Mouse (Mus musculus): ENCODE measurements around the gene Mmp15.
A peak's percentile ranks its signal among the peaks of the same experiment; 100 is the strongest.

Mmp15 gene

DNA sequence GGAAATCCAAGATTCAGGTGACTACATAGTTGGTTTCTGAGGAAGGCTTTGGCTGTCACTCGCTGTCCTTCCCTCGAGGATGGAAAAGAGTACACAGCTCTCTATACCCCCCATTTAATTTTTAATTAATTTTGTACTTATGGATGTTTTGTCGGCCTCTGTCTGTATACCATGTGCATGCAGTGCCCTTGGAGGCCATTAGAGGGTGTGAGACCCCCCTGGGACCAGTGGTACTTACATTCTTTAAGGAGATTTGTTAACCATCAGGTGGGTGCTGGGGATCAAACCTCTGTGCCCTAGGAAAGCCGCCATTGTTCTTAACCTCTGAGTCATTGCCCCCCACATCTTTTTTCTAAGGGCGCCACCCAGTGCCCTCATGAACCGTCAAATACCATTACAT lies 7.4 kb upstream of the Mmp15 start:
- no peak for DNase-seq

DNA sequence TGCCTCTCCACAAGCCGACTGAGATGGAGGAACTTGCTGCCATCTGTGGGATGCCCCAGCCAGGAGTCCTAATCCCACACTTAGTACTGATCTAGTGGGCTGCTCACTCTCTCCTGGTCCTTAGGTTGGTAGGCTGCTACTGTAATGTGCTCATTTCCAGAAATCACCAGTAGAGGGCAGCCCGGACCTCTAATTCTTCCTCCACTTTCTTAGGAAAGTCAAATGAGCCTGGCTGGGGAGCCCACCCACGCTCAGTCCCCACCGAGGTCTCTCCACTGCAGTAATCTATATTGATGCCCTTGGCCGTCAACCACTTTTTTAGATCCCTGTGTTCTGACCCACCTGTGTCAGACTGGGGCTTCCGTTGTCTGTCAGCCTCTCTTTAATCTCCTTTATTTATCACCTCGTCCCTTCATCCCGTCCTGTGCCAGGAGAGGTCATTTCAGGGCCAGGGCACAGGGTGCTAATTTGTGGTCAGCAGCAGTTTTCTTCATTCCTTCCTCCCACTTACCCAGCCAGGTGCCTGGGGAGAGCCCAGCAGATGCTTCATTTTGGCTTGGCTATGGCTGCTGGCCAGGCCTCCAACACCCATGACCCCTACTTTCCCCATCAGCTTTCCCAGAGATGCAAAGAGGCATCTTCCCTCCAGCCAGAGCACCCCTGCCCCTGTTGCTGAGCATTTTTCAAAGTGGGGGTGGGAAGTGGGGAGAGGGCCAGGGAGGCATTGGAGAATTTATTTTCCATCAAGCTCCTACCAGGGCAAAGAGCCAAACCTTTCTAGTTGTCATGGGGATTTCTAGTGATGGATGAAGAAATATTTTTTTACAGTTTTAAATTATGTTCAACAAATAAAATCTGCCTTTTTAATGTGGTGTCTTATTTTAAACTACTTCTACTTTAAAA lies 5.2 kb upstream of the Mmp15 start:
- peak; percentile 66 for DNase-seq

DNA sequence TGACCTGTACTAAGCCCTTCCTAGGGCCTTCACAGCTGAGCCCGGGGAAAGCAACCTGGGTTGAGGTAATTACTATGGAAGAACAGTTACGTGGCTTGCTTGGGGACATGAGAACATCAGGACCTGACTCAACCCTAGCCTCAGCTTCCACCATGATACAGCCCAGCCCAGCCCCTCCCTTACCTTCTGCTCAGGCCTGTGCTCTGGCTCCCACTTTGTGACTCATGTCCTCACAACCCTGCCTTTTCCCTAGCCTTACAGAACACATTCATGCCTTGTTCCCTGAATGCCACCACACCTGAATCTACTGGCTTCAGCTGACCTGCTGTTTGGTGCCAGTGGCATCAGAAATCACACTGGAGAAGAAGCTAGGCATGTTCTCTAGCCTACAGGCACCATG lies 3.7 kb upstream of the Mmp15 start:
- DNase-seq = no peak

DNA sequence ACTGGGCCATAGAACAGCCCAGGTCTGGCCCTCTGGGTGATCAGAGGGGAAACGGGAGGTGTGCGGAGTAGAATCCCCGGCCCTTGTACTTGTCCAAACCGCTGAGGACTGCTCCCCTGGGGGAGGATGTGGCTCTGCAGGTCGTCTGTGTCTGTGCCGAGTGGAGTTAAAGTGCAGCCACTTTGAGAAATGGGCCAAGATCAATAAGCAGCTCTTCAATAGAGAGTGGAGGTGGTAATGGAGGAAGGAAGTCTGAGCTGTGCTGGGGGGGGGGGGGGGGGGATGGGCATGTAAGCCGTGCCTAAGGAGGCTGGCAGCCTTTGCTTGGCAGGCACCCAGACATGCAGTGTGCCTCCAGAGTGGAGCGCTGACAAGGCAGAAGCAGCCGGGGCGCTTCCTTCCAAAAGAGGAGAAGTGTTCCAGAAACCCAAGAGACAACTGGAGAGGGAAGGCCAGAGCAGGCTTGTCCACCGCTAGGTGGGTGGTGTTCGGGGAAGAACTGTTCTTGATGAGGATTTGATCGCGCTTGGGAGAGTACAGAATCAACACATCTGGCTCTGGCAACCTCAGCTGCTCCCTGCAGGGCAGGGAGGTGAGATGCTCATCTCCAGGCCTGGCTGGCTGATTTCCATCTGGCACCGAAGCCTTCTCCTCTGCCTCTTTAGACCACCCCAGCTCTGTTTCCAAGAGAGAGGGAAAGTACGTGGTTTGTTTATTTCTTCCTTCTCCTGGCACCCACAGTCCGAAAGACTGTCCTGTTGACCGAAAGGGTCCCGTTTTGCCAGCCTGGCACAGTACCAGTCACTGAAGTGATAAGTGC lies 3.0 kb upstream of the Mmp15 start:
- peak; percentile 88 for DNase-seq

DNA sequence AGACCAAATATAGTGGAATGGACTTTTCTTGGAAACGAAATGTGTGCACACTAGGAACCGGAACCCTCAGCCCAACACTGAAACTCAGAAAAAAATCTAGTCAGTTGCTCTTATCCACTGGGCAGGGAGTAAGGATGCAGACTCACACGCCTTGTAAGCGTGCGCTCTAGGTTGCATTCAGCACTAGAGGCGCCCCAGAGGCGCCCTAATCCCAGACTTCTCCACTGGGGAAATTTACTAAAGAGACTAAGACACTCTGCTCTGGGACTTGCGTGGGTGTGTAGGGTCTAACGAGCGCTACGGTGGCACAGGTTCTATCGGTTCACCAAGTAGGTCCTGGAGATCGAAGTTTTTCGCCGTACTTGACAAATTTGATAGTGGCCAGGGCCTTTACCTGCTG lies 607 bp upstream of the Mmp15 start:
- DNase-seq = peak; percentile 38

DNA sequence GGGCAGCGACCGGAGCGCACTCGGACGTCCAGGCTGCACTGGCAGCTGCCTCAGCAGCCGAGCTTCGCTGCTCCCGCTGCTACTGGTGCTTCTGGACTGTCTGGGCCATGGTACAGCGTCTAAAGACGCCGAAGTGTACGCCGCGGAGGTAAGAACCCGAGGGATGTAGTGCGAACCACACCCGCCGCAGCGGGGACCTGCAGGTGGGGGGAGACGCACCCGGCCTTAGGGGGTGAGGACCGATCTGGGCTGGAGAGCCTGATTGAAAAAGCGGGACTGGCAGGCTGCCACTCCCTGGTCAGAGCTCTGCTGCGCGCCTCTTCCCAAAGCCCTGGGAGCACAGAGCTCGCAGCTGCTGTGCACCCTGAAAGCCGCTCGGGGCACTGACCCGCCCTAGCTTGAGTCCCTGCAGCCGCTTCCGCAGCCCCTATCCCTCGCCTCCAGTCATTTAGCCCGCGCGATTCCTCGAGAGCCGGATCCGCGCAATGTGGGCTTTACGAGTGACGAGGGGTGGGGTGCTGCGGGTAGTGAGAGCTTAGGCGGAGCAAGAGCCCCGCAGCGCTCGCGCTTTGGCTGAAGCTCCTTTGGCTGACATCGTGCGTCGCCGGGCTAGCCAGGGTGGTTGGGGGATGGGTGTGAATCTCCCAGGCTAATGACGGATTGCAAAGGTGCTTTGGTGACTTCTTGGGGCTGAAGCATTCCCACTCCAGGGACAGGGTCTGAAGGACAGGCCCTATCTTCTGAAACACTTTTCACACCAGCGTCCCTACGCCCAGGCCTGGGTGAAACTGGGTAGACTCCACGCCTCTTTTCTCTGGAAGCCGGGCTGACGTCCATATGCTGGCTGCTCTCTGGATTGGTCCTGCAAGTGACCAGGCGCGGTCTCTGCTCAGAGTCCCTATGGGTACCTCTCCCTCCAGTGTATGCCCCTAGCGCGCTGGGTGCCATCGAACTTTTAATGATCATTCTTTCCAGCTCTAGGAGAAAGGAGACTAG lies 1.1 kb downstream of the Mmp15 start:
- DNase-seq = no peak

DNA sequence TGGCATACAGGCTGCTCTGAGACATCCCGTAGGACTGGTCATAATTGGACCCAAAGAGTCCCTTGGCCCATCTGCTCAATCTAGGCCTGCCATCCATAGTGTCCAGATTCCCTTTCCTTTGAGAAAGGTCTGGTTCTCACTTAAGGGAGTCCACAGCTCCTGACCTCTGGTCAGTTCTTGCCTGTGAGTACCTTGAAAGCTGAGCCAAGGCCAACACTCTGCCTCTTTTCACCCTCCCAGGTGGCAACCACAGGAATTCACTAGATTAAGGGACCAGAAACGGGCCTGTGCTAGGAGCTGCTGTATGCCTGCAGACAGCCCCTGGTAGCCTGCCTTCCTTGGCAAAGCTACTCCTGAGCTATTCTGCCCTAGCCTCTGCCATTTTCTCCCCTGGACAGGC lies 2.5 kb downstream of the Mmp15 start:
- no peak for DNase-seq

DNA sequence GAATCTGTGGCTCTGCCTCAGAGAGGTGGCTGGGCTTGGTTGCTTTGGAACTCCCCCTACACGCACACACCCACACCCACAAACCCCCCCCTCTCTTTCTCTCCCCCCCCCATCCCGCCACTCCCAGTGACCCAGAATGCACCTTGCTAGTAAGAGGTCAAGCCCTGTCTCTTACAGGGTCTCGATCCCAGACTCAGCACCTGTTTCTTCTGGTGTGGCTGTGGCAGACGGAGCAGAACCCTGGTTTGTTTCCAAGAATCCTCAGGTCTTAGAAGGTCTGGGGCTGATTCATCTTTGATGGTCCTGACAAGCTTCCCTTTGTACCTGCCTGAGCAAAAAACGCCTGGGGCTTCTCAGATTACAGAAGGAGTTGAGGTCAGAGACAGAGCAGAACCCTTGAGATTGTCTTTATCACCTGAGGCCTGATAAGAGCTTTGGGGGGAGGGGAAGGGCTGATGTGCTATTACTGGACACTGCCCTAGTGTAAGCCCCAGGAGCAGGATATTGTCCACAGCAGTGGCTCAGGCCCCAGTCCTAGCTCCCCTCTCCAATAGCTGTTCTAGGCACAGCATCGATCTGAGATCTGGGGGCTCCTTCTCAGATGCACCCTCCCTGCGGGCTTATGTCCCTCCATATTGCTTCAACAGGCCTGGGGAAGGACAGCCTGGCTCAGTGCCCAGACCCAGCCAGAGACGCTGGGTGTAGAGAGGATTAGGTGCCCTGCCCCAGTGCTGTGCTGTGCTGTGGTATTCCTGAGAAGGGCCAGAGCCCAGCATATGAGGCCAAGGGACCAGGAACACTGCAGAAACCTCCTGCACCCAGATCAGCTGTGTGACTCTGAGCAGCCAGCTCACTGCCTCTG lies 6.7 kb downstream of the Mmp15 start:
- DNase-seq = no peak

DNA sequence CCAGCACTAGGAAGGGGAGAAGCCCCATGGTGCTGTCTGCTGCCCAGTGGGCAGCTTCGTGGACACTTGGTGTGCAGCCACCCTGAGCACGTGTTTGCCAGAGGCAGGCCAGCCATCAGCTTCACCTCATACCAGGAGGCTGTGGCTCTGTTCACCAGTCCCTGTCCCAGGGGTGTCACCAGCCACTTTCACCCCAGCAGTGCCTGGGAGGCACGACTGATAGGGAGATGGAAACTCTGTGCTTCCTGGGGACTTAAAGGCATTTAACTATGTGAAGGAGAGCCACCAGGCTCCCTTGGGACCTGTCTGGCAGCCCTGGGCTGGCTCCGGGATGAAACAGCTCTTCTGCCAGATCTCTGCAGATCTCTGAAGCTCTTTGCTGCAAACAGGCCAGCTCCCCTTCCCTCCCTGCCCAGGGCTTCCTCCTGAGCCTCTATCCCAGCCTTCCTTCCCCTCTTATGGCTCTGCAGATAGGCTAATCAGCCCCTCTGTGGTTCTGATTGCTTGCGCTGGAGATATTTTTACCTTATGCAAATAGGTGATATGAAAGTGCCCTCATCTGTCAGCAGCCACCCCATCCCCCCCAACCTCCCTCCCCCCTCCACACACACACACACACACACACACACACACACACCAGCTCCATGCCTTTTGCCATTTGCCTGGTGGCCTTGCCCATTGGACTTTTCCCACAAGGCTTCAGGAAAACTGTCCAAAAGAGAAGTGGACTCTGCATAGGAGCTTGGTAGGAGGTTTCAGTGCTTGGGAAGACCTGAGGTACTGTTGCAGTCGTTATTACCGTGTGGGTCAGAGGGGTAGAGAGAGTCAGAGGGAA lies 8.3 kb downstream of the Mmp15 start:
- DNase-seq = no peak

DNA sequence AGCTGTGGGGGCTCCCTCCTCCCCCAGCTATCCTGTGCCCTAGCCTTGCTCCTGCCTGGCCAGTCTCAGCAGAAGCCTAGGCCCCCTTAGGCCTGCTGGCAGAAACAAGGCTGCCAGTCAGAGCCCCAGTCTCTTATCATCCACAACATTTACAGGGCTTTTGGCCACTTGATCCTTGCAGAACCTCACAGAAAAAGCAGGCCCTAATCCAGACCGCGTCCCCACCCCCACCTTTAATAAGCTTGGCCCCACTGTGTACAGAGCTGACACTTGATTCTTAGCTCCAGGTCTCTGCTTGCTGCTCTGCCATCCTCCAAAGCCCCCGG lies 8.9 kb downstream of the Mmp15 start:
- no peak for DNase-seq

DNA sequence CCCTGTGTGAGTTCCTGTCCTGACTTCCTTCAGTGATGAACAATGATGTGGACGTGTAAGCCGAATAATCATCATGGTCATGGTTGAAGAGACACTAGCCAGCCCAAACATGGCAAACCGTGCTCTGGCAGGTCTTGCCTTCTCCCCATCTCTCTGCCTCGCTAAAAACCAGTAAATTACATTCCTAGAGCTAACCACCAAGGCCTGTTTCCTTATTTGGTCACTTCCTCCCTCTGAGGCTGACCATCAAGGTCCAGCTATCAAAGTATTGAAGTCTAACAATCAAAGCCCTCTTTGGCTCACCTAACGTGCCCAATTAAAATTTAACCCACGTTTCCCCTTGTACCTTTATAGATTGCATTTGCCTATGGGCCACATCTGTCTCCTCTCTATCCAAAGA lies 10.2 kb downstream of the Mmp15 start:
- no peak for DNase-seq

DNA sequence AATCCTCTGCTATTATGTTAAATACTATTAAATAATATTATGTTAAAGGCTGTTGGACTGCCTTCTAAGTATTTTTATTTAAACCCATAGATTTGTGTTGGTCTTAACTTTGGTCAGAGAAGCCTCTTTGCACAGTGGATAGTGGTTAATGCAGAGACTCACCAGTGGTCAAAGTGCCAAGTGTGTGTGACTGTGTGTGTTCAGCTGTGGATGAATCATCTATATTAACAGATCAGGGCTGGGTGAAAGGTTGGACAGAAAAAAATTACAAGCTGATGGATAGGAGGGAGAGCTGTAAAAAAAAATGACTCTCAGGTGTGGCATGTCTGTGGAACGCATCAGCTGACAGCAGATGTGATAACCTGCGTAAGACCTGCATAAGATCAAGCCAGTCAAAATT lies 11.8 kb downstream of the Mmp15 start:
- DNase-seq = no peak

DNA sequence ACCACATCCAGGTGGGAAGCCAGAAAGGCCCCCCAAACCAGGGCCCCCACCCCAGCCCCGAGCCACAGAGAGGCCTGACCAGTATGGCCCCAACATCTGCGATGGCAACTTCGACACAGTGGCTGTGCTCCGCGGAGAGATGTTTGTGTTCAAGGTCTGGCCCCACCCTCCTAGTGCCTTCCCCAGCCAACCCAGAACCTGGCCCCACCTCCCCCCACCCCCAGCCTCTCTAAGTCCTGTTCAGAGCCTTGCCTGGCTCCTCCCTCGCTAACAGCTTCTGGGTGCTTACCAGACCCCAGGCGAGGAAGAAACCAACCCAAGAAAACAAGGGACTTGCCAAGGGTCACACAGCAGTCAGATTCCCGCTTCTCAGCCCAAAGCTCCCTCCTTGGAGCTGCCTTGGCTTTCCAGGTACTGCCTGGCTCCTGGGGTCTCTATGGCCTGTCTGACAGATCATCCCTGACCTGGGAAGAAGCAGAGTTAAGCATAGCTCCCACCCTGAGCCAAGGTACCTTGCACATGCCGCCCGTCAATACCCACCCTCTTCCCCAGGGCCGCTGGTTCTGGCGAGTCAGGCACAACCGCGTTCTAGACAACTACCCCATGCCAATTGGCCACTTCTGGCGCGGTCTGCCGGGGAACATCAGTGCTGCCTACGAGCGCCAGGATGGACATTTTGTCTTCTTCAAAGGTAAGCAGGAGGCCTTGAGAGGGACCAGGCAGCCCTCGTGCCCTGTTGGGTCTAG lies 17.7 kb downstream of the Mmp15 start:
- DNase-seq = no peak

DNA sequence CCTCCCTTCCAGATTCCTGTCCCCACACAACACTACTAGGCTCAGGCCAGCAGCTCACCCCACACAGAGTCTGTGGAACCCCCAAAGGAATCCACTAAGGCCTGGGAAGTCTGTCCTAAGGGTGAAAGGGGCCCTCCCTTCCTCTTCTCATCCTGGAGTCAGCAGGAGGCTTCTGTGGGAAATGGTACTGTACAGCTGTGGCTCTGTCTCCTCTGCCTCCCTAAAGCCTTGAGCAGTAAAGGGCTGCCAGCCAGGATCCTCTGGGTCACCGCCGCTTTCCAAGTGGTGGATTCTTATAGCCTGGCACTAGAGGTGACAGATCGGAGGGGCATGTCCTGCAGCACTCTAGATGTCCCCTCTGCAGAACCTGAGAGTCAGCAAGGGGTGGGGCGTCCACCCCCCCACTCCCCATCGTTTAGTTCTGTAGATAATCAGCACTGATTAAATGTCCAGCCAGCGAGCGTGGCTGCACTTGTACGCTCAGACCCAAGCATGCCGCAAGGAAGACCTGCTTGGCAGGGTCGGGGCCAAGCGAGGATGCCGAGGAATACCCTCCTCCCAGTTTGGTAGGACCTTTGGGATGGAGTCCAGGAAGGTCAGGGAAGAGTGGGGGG lies 21.4 kb downstream of the Mmp15 start:
- DNase-seq = no peak

DNA sequence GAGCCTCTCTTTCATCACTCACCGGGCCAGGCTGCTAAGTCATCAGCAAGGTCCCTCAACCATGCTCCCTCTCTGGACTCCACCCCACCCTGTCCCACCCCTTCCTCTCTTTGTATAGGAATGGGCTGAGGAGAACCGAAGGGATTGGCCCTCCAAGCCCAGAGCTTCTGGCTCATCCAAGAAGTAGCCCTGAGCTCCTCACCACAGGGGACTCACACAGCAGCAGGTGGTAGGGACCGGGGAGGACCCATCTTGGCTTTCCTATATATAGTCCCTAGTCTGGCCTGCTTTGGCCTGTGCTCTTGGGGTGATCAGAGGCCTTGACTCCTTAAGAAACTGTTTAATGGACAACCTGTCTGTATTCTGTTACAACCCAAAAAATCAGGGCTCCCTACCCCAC lies 22.4 kb downstream of the Mmp15 start:
- no peak for DNase-seq

DNA sequence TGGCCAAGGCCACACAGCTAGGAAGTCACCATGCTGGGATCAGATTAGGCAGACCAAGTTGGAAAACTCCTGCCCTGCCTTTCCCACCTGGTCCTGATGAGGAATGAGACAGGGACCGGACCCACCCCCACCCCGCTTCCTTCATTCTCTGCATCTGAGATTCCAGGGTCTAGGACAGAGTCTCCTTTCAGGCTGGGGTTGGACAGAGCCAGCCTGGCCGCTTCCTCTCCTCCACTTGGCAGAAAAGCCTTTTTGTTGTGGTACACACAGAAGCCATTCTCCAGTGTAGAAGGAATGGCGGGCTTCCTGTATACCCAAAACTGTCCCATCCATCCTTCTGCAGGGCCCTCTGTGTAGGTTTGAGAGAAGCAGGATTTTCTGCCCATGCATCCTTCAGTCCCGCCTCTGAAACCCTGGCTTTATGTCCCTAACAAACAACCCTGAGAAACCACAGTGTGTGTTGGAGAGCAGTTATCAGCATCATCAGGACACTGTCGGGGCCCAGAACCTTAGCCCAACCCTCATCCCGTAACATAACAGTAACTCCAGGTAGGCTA lies 23.4 kb downstream of the Mmp15 start:
- DNase-seq = no peak

DNA sequence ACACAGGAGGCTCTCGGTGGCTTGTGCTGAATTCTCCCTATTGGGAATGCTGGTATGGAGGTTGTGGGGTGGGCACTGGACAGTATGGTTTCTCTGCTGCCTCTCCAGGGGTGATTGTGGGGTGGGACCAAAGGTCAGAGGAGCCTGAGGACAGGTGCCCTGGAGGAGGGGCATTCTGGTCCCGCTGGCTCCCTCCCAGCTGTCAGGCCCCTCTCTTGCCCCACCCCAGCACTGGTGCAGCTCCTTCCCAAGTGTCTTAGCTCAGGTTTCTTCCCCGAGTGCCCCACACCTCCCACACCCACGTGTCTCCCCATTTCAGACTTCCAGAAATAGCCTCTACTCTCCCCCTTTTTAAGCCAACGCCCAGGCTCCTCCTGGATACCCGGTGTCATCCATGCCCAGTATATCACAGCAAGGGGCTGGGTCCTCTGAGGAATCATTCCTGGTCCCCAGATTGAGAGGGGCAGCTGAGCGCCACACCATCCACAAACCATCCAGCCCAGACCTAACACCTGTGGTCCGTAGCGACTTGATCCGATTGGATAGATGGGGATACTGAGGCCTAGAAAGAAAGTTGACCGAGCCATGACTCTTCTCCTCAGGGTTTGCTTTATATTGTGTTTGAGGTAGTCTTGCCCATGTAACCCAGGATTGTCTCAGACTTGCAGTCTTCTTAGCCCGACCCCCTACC lies 24.4 kb downstream of the Mmp15 start:
- DNase-seq = no peak

DNA sequence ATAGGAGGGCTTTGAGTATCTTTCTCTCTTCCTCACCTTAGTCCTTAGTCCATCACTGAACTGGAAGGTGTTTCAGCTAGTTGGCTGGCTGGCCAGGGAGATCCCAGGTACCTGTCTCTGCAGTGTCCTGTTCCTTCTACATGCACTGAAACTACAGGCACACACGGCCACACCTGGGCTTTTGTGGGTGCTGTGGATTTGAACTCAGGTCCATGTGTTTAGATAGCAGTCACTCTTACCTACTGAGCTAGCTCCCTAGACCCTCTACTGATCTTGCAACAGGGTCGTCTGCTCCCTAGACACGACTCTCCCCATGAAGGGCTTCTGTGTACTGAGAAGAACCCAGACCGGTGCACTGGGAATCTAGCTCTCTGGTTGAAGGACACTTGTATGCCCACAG lies 25.0 kb downstream of the Mmp15 start:
- DNase-seq = no peak

DNA sequence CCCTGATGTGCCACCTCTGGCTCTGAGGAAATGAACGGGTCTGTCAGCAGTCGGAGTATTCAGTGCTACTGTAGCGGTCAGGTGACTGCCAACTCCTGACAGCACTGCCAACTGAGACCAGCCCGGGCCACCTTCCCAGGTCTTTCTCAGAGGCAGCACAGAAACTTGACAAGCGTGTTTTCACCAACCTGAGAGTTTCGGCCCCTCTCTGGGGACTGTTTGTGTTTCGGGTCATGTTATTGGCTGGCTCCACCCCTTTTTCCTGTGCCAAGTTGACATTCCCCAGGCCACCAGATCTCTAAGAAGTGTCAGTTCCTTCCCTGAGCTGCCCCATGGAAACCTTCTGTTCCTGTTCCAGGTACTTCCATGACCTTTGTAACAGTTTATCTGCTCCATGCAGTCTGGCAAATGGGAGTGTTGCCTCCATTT lies 25.8 kb downstream of the Mmp15 start:
- DNase-seq = no peak
